Mouse (Mus musculus): Measurements from ENCODE around the gene Slc38a6. TPM values are rescaled to one million over a fixed set of nuclear protein-coding genes. Genes with fewer than 3 reads are reported as not detected.

Slc38a6 gene
- polyA plus RNA-seq, 1 experiment, result 32.7 TPM

- Histone ChIP-seq H3K27ac (ENCODE audit: control insufficient read depth, insufficient read depth, low read length) (no peak overlapping the region), H3K36me3 (ENCODE audit: control insufficient read depth, insufficient read depth, low read length) (no peaks in the 10 kb centered on the region), H3K4me1 (replicated peaks; ENCODE audit: control insufficient read depth, insufficient read depth, low read length) (no peaks in the 10 kb centered on the region), H3K27me3 (ENCODE audit: control insufficient read depth, insufficient read depth, low read length) (no peaks in the 10 kb centered on the region), H3K4me3 (ENCODE audit: control insufficient read depth, insufficient read depth, low read length) (no peak overlapping the region)
- DNase-seq, result no peak
- no peak for TF ChIP-seq CTCF (IDR thresholded peaks at IDR 0.05; ENCODE audit: borderline replicate concordance, control insufficient read depth, extremely low read depth, insufficient read depth, low read length, poor library complexity)
- no peak for TF ChIP-seq POLR2A (IDR thresholded peaks at IDR 0.05; ENCODE audit: control insufficient read depth, extremely low read depth, insufficient read depth, low read length, poor library complexity)
- 92% methylated on average over 5 of the region's 5 CpGs for WGBS
These were observed 70.7 kb downstream of the Slc38a6 start for GRCm38 (mm10) chr12:73357311-73357710.

- no peaks in the 10 kb centered on the region for H3K27me3 ChIP-seq (ENCODE audit: control insufficient read depth, insufficient read depth, low read length)
- TF ChIP-seq POLR2A (IDR thresholded peaks at IDR 0.05; ENCODE audit: control insufficient read depth, extremely low read depth, insufficient read depth, low read length, poor library complexity) (no peak), CTCF (IDR thresholded peaks at IDR 0.05; ENCODE audit: borderline replicate concordance, control insufficient read depth, extremely low read depth, insufficient read depth, low read length, poor library complexity) (no peak)
- DNase-seq, result no peak
- no peak overlapping the region for H3K27ac ChIP-seq (ENCODE audit: control insufficient read depth, insufficient read depth, low read length)
- 100% methylated on average over 3 of the region's 3 CpGs for WGBS
- no peaks in the 10 kb centered on the region for H3K4me1 ChIP-seq (replicated peaks; ENCODE audit: control insufficient read depth, insufficient read depth, low read length)
- H3K4me3 ChIP-seq (ENCODE audit: control insufficient read depth, insufficient read depth, low read length), result no peak overlapping the region
- no peaks in the 10 kb centered on the region for H3K36me3 ChIP-seq (ENCODE audit: control insufficient read depth, insufficient read depth, low read length)
These were observed 71.2 kb downstream of the Slc38a6 start for GRCm38 (mm10) chr12:73357736-73358135.

GRCm38 (mm10) chr12:73358640-73359039, 72.1 kb downstream of the Slc38a6 start:
- Histone ChIP-seq H3K4me1 (replicated peaks; ENCODE audit: control insufficient read depth, insufficient read depth, low read length) (no peaks in the 10 kb centered on the region), H3K36me3 (ENCODE audit: control insufficient read depth, insufficient read depth, low read length) (no peaks in the 10 kb centered on the region), H3K27me3 (ENCODE audit: control insufficient read depth, insufficient read depth, low read length) (no peaks in the 10 kb centered on the region), H3K27ac (ENCODE audit: control insufficient read depth, insufficient read depth, low read length) (no peak overlapping the region), H3K4me3 (ENCODE audit: control insufficient read depth, insufficient read depth, low read length) (no peak overlapping the region)
- 95% methylated on average over 2 of the region's 2 CpGs for WGBS
- no peak for DNase-seq
- TF ChIP-seq CTCF (IDR thresholded peaks at IDR 0.05; ENCODE audit: borderline replicate concordance, control insufficient read depth, extremely low read depth, insufficient read depth, low read length, poor library complexity), result no peak
- TF ChIP-seq POLR2A (IDR thresholded peaks at IDR 0.05; ENCODE audit: control insufficient read depth, extremely low read depth, insufficient read depth, low read length, poor library complexity), result no peak

- no peaks in the 10 kb centered on the region for H3K36me3 ChIP-seq (ENCODE audit: control insufficient read depth, insufficient read depth, low read length)
- no peak overlapping the region for H3K27ac ChIP-seq (ENCODE audit: control insufficient read depth, insufficient read depth, low read length)
- no peak for TF ChIP-seq CTCF (IDR thresholded peaks at IDR 0.05; ENCODE audit: borderline replicate concordance, control insufficient read depth, extremely low read depth, insufficient read depth, low read length, poor library complexity)
- no peak for TF ChIP-seq POLR2A (IDR thresholded peaks at IDR 0.05; ENCODE audit: control insufficient read depth, extremely low read depth, insufficient read depth, low read length, poor library complexity)
- no peaks in the 10 kb centered on the region for H3K27me3 ChIP-seq (ENCODE audit: control insufficient read depth, insufficient read depth, low read length)
- WGBS, result 84% methylated on average over 4 of the region's 4 CpGs
- DNase-seq, result no peak
- H3K4me1 ChIP-seq (replicated peaks; ENCODE audit: control insufficient read depth, insufficient read depth, low read length), result no peaks in the 10 kb centered on the region
- H3K4me3 ChIP-seq (ENCODE audit: control insufficient read depth, insufficient read depth, low read length), result no peak overlapping the region
These were observed 72.9 kb downstream of the Slc38a6 start for GRCm38 (mm10) chr12:73359520-73359919.

- TF ChIP-seq POLR2A (IDR thresholded peaks at IDR 0.05; ENCODE audit: control insufficient read depth, extremely low read depth, insufficient read depth, low read length, poor library complexity) (no peak), CTCF (IDR thresholded peaks at IDR 0.05; ENCODE audit: borderline replicate concordance, control insufficient read depth, extremely low read depth, insufficient read depth, low read length, poor library complexity) (no peak)
- no peak overlapping the region for H3K27ac ChIP-seq (ENCODE audit: control insufficient read depth, insufficient read depth, low read length)
- H3K4me1 ChIP-seq (replicated peaks; ENCODE audit: control insufficient read depth, insufficient read depth, low read length), result no peaks in the 10 kb centered on the region
- no peak for DNase-seq
- 96% methylated on average over 11 of the region's 11 CpGs for WGBS
- no peak overlapping the region for H3K4me3 ChIP-seq (ENCODE audit: control insufficient read depth, insufficient read depth, low read length)
- H3K27me3 ChIP-seq (ENCODE audit: control insufficient read depth, insufficient read depth, low read length), result no peaks in the 10 kb centered on the region
- no peaks in the 10 kb centered on the region for H3K36me3 ChIP-seq (ENCODE audit: control insufficient read depth, insufficient read depth, low read length)
These were observed 74.6 kb downstream of the Slc38a6 start for GRCm38 (mm10) chr12:73361201-73361600.

GRCm38 (mm10) chr12:73363401-73363800, 76.8 kb downstream of the Slc38a6 start:
- H3K4me1 ChIP-seq (replicated peaks; ENCODE audit: control insufficient read depth, insufficient read depth, low read length), result peaks cover 13% of the 10 kb centered on the region
- no peak overlapping the region; the same call in 1 of the 2 replicates for H3K27ac ChIP-seq (ENCODE audit: control insufficient read depth, insufficient read depth, low read length)
- WGBS, result 96% methylated on average over 6 of the region's 6 CpGs
- no peak overlapping the region for H3K4me3 ChIP-seq (ENCODE audit: control insufficient read depth, insufficient read depth, low read length)
- no peaks in the 10 kb centered on the region for H3K36me3 ChIP-seq (ENCODE audit: control insufficient read depth, insufficient read depth, low read length)
- DNase-seq, result no peak
- no peak for TF ChIP-seq POLR2A (IDR thresholded peaks at IDR 0.05; ENCODE audit: control insufficient read depth, extremely low read depth, insufficient read depth, low read length, poor library complexity)
- no peak for TF ChIP-seq CTCF (IDR thresholded peaks at IDR 0.05; ENCODE audit: borderline replicate concordance, control insufficient read depth, extremely low read depth, insufficient read depth, low read length, poor library complexity)
- no peaks in the 10 kb centered on the region for H3K27me3 ChIP-seq (ENCODE audit: control insufficient read depth, insufficient read depth, low read length)

- TF ChIP-seq POLR2A (IDR thresholded peaks at IDR 0.05; ENCODE audit: control insufficient read depth, extremely low read depth, insufficient read depth, low read length, poor library complexity) (no peak), CTCF (IDR thresholded peaks at IDR 0.05; ENCODE audit: borderline replicate concordance, control insufficient read depth, extremely low read depth, insufficient read depth, low read length, poor library complexity) (no peak)
- 99% methylated on average over 3 of the region's 3 CpGs for WGBS
These were observed 77.4 kb downstream of the Slc38a6 start for GRCm38 (mm10) chr12:73363956-73364355.

More at GRCm38 (mm10) chr12:73363956-73364355, 77.4 kb downstream of the Slc38a6 start:
- no peaks in the 10 kb centered on the region for H3K36me3 ChIP-seq (ENCODE audit: control insufficient read depth, insufficient read depth, low read length)
- no peak overlapping the region for H3K27ac ChIP-seq (ENCODE audit: control insufficient read depth, insufficient read depth, low read length)
- no peak for DNase-seq
- no peaks in the 10 kb centered on the region for H3K27me3 ChIP-seq (ENCODE audit: control insufficient read depth, insufficient read depth, low read length)
- no peak overlapping the region for H3K4me3 ChIP-seq (ENCODE audit: control insufficient read depth, insufficient read depth, low read length)
- peaks cover 15% of the 10 kb centered on the region for H3K4me1 ChIP-seq (replicated peaks; ENCODE audit: control insufficient read depth, insufficient read depth, low read length)
